Mouse (Mus musculus): ENCODE measurements around the gene Gm4070.
"Not testable (repeated sequence)": the region's sequence is repeated elsewhere in the genome, so short reads cannot be mapped to it uniquely, and the experiment has no call there.

Gene Gm4070

GRCm38 (mm10) chr7:105953812-105954211 is at the start of gene Gm4070:
TSS of gene Gm4070 (minus strand) at chr7:105953967.
- DNase-seq (ENCODE audit: low spot score), result not testable (repeated sequence)

GRCm38 (mm10) chr7:105954540-105954939 is 773 bp upstream of the Gm4070 start:
- not testable (repeated sequence) for DNase-seq (ENCODE audit: low spot score)

GRCm38 (mm10) chr7:105952408-105952807 is 1.4 kb downstream of the Gm4070 start:
- DNase-seq (ENCODE audit: low spot score), result not testable (repeated sequence)

- DNase-seq (ENCODE audit: low spot score), result not testable (repeated sequence)
Observed at GRCm38 (mm10) chr7:105945238-105945637, 8.5 kb downstream of the Gm4070 start.

- DNase-seq (ENCODE audit: low spot score), result not testable (repeated sequence)
Observed at GRCm38 (mm10) chr7:105932132-105932531, 21.6 kb downstream of the Gm4070 start.

GRCm38 (mm10) chr7:105883588-105884336 is 70.0 kb downstream of the Gm4070 start:
- DNase-seq (ENCODE audit: low spot score), result not testable (repeated sequence)

GRCm38 (mm10) chr7:105879717-105880484 is 73.9 kb downstream of the Gm4070 start:
- not testable (repeated sequence) for DNase-seq (ENCODE audit: low spot score)

- not testable (repeated sequence) for DNase-seq (ENCODE audit: low spot score)
Observed at GRCm38 (mm10) chr7:105855718-105856560, 97.8 kb downstream of the Gm4070 start.

All from urinary bladder, postnatal 14 days (tissue).